Mouse (Mus musculus): ENCODE results near the gene Tent5c.

DNA sequence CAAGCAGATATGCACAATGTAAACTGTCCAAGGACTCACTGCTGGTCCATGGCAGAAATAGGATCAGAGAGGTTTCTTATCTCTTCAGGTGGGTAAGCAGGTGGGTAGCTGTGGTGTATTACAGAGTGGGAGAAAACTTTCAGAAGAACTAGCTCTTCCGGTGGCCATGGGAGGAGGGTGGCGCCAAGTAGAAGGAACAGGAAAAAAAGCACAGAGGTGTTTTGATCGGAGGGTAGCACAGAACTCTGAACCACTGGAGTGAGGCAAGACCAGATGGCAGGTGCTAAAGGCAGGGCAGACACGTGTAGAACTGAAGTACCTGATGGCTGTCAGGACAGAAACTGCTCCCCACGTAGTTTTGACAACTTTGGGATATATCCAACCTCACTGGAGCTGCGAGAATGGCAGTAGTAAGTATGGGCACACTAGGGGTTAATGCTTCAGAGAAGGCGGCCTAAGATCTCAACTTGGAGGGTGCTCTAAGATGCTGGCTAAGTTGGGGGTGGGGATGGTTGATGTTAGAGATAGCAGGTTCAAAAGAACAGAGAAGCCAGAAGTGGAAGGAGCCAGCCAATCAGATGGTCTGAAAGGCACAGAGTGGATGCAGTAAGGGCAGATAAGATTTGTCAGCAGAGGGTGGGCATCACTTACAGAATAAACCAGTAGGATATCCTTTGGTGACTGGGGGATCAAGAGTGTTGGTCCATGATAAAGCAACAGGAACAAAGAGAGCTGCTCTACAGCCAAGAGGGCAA is 8.7 kb downstream of the Tent5c start:
- no peak for TF ChIP-seq CTCF (IDR thresholded peaks at IDR 0.05; ENCODE audit: low read depth)
- no peak for TF ChIP-seq EP300 (IDR thresholded peaks at IDR 0.05; ENCODE audit: low read depth)

Measured in liver, embryonic 14.5 days (tissue).